Mouse (Mus musculus) layer of hippocampus, postnatal 36 days (tissue): ENCODE measurements around the gene Ylpm1. TPM values are rescaled to one million over a fixed set of nuclear protein-coding genes. Genes with fewer than 3 reads are reported as not detected.

Experiments used
- DNase-seq, 2 experiments: peaks; one replicate each; pipeline ENCODE4 v3.0.0; 2022
- total RNA-seq, 2 experiments: library from RNA; stranded (reverse); gene quantifications; 2 replicates each; pipeline ENCODE4 v1.2.3; 2021

Ylpm1 gene
- total RNA-seq, 2 experiments from 2014 or later = 122 to 143 TPM

GRCm38 (mm10) chr12:85009776-85010175 is 13.7 kb downstream of the Ylpm1 start:
- no peak for DNase-seq

- DNase-seq = no peak
These were observed 14.4 kb downstream of the Ylpm1 start for GRCm38 (mm10) chr12:85010541-85010940.

GRCm38 (mm10) chr12:85012185-85012584 is 16.1 kb downstream of the Ylpm1 start:
- no peak for DNase-seq

- no peak for DNase-seq
These were observed 25.9 kb downstream of the Ylpm1 start for GRCm38 (mm10) chr12:85022071-85022470.

- DNase-seq = no peak
These were observed 36.6 kb downstream of the Ylpm1 start for GRCm38 (mm10) chr12:85032710-85033109.

GRCm38 (mm10) chr12:85051218-85051617 is 55.1 kb downstream of the Ylpm1 start:
- DNase-seq = no peak

- DNase-seq = no peak
These were observed 74.9 kb downstream of the Ylpm1 start for GRCm38 (mm10) chr12:85071043-85071442.

- DNase-seq = no peak
These were observed 81.0 kb downstream of the Ylpm1 start for GRCm38 (mm10) chr12:85077100-85077499.

- DNase-seq = no peak
These were observed 88.1 kb downstream of the Ylpm1 start for GRCm38 (mm10) chr12:85084257-85084656.

- no peak for DNase-seq
These were observed 88.8 kb downstream of the Ylpm1 start for GRCm38 (mm10) chr12:85084941-85085340.

- DNase-seq = no peak
These were observed 91.7 kb downstream of the Ylpm1 start for GRCm38 (mm10) chr12:85087845-85088244.

- no peak for DNase-seq
These were observed 95.1 kb downstream of the Ylpm1 start for GRCm38 (mm10) chr12:85091190-85091589.

- peak; percentile 49 to 61 for DNase-seq
These were observed 96.1 kb downstream of the Ylpm1 start for GRCm38 (mm10) chr12:85092214-85092613.

GRCm38 (mm10) chr12:85094010-85094409 is 97.9 kb downstream of the Ylpm1 start:
- peak; percentile 55 to 56 for DNase-seq

GRCm38 (mm10) chr12:85094706-85095105 is 98.6 kb downstream of the Ylpm1 start:
- DNase-seq = no peak

- no peak for DNase-seq
These were observed 99.0 kb downstream of the Ylpm1 start for GRCm38 (mm10) chr12:85095146-85095545.

- DNase-seq = no peak
These were observed 99.7 kb downstream of the Ylpm1 start for GRCm38 (mm10) chr12:85095859-85096258.

GRCm38 (mm10) chr12:85101001-85101400 is 104.9 kb downstream of the Ylpm1 start:
- no peak for DNase-seq

GRCm38 (mm10) chr12:85101521-85102106 is 105.5 kb downstream of the Ylpm1 start:
- DNase-seq = no peak

GRCm38 (mm10) chr12:85103096-85103495 is 107.0 kb downstream of the Ylpm1 start:
- no peak for DNase-seq

GRCm38 (mm10) chr12:85104789-85105188 is 108.7 kb downstream of the Ylpm1 start:
- DNase-seq = no peak

GRCm38 (mm10) chr12:85106292-85106691 is 110.2 kb downstream of the Ylpm1 start:
- DNase-seq = no peak

GRCm38 (mm10) chr12:85108643-85109042 is 112.5 kb downstream of the Ylpm1 start:
- no peak for DNase-seq

- DNase-seq = no peak
These were observed 113.3 kb downstream of the Ylpm1 start for GRCm38 (mm10) chr12:85109426-85109825.
